Mouse (Mus musculus) naive thymus-derived CD4-positive, alpha-beta T cell, adult 2 months (primary cell): ENCODE results near the gene G6pc3.

Source experiments
- DNase-seq: peaks from one replicate; pipeline ENCODE4 v3.0.0-alpha.2; 2011; ENCODE audit warnings: low read depth

G6pc3 gene

GRCm38 (mm10) chr11:102188980-102189379, 440 bp upstream of the G6pc3 start:
- DNase-seq = no peak

- DNase-seq = no peak
Observed at GRCm38 (mm10) chr11:102190848-102191247, 1.4 kb downstream of the G6pc3 start.

GRCm38 (mm10) chr11:102193657-102194440, 4.4 kb downstream of the G6pc3 start:
- DNase-seq = no peak

GRCm38 (mm10) chr11:102196018-102196797, 6.8 kb downstream of the G6pc3 start:
- no peak for DNase-seq

- no peak for DNase-seq
Observed at GRCm38 (mm10) chr11:102198245-102198644, 8.8 kb downstream of the G6pc3 start.

- DNase-seq = no peak
Observed at GRCm38 (mm10) chr11:102199856-102200255, 10.4 kb downstream of the G6pc3 start.

GRCm38 (mm10) chr11:102201408-102201821, 12.0 kb downstream of the G6pc3 start:
- DNase-seq = no peak

GRCm38 (mm10) chr11:102206481-102206880, 17.1 kb downstream of the G6pc3 start:
- no peak for DNase-seq

- DNase-seq = no peak
Observed at GRCm38 (mm10) chr11:102207825-102208777, 18.7 kb downstream of the G6pc3 start.

- no peak for DNase-seq
Observed at GRCm38 (mm10) chr11:102208846-102209245, 19.4 kb downstream of the G6pc3 start.

GRCm38 (mm10) chr11:102209742-102210141, 20.3 kb downstream of the G6pc3 start:
- peak; percentile 57 for DNase-seq

- no peak for DNase-seq
Observed at GRCm38 (mm10) chr11:102210185-102210584, 20.8 kb downstream of the G6pc3 start.

- no peak for DNase-seq
Observed at GRCm38 (mm10) chr11:102211011-102211410, 21.6 kb downstream of the G6pc3 start.

- no peak for DNase-seq
Observed at GRCm38 (mm10) chr11:102211936-102212341, 22.5 kb downstream of the G6pc3 start.

- no peak for DNase-seq
Observed at GRCm38 (mm10) chr11:102214430-102215156, 25.2 kb downstream of the G6pc3 start.

- DNase-seq = no peak
Observed at GRCm38 (mm10) chr11:102215511-102215910, 26.1 kb downstream of the G6pc3 start.

- DNase-seq = no peak
Observed at GRCm38 (mm10) chr11:102216056-102216885, 26.9 kb downstream of the G6pc3 start.

GRCm38 (mm10) chr11:102216886-102217240, 27.4 kb downstream of the G6pc3 start:
- no peak for DNase-seq

- DNase-seq = no peak
Observed at GRCm38 (mm10) chr11:102217396-102217795, 28.0 kb downstream of the G6pc3 start.

- DNase-seq = no peak
Observed at GRCm38 (mm10) chr11:102217876-102218430, 28.5 kb downstream of the G6pc3 start.
